Mouse (Mus musculus): ENCODE data around the gene Slc5a3.

GRCm38 (mm10) chr16:92037891-92038607 is 20.1 kb upstream of the Slc5a3 start:
- TF ChIP-seq CTCF (IDR thresholded peaks at IDR 0.05; ENCODE audit: borderline replicate concordance, insufficient read depth, low read length) (no peak), POLR2A (IDR thresholded peaks at IDR 0.05; ENCODE audit: low read depth, low read length) (no peak)
